In the genomic region with DNA sequence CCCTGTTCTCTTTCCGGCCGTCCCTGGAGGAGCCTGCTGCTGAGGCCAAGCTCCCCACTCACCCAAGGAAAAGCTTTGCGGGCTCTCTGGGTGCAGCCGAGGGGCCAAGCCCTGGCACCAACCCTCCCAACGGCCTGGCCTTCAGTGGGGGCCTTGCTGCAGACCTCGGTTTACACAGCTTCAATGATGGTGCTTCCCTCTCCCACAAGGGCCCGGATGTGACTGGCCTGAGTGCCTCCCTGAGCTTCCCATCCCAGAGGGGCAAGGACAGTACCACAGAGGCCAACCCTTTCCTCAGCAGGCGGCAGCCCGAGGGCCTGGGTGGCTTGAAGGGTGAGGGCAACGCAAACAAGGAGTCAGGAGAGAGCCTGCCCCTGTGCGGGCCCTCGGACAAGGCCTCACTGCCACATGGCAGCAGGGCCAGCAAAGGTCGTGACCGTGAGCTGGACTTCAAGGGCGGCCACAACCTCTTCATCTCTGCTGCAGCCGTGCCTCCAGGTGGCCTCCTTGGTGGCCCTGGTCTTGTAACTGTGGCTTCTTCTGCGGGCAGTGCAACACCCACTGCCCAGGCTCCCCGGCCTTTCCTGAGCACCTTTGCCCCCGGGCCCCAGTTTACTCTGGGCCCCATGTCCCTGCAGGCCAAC, we compare ENCODE assay signal across 23 mouse cellular contexts. TPM values are rescaled to one million over a fixed set of nuclear protein-coding genes. Genes with fewer than 3 reads are reported as not detected.
A peak's percentile ranks its signal among the peaks of the same experiment; 100 is the strongest.
DNase-seq lines count a peak whose midpoint lies in the region; ATAC-seq lines count a peak whose summit lies in the region.
"Had no signal": no experiment of that assay in that cellular context is flagged by ENCODE, and none has a peak within 500 bp of the region (broad histone marks: within the 10 kb centered on the region; RNA-seq: fewer than 3 reads in every experiment).

No protein-coding gene starts in this region.

- H3K27me3 ChIP-seq in heart, embryonic 16.5 days (ENCODE audit: control insufficient read depth, insufficient read depth, low read length): no peaks in the 10 kb centered on the region
- H3K27me3 ChIP-seq in midbrain, embryonic 10.5 days (ENCODE audit: low read depth, poor library complexity, severe bottlenecking): no peaks in the 10 kb centered on the region
- H3K27me3 ChIP-seq in midbrain, embryonic 14.5 days (ENCODE audit: control insufficient read depth, insufficient read depth, low read length): no peaks in the 10 kb centered on the region
- H3K27me3 ChIP-seq: forebrain, embryonic 13.5 days; neural tube, embryonic 13.5 days had no signal

- no peaks in the 10 kb centered on the region for H3K9me3 ChIP-seq in heart, embryonic 16.5 days (replicated peaks; ENCODE audit: control insufficient read depth, low read length)
- no peaks in the 10 kb centered on the region for H3K9me3 ChIP-seq in midbrain, embryonic 10.5 days (replicated peaks)
- no peaks in the 10 kb centered on the region for H3K9me3 ChIP-seq in midbrain, embryonic 14.5 days (ENCODE audit: control insufficient read depth, low read length)
- H3K9me3 ChIP-seq: forebrain, embryonic 13.5 days; G1E; neural tube, embryonic 13.5 days had no signal

- DNase-seq in cerebellum, postnatal 10 days: peak; percentile 19 to 20
- DNase-seq in heart, adult 8-10 months (ENCODE audit: low spot score): no peak
- no peak for DNase-seq in midbrain, embryonic 10.5 days (ENCODE audit: low spot score)
- no peak for DNase-seq in midbrain, embryonic 14.5 days
- no peak for DNase-seq in thymus, postnatal 14 days
- DNase-seq: gastrocnemius, postnatal 25 days; kidney, postnatal 4 days; layer of hippocampus, postnatal 36 days; liver, postnatal 0 days; lung, postnatal 14 days; spleen, adult 18-20 months; thymus, adult 18-20 months had no signal

- ATAC-seq in cerebellum, adult (ENCODE audit: insufficient number of reproducible peaks, low FRiP score, low TSS enrichment): no peak
- ATAC-seq in heart, embryonic 16.5 days (replicated peaks; ENCODE audit: extremely low read depth, insufficient read depth, low FRiP score): no peak
- no peak for ATAC-seq in midbrain, embryonic 14.5 days (ENCODE audit: low FRiP score, low TSS enrichment)
- ATAC-seq: forebrain, embryonic 13.5 days; inflammation-experienced regulatory T-cells, adult 6 months; liver, postnatal 0 days had no signal

- no peak overlapping the region for H3K4me3 ChIP-seq in heart, embryonic 16.5 days (ENCODE audit: low read length)
- H3K4me3 ChIP-seq in midbrain, embryonic 10.5 days: peak overlapping the region; percentile 27; the same call in 1 of the 2 replicates
- H3K4me3 ChIP-seq in midbrain, embryonic 14.5 days (replicated peaks; ENCODE audit: low read depth, low read length): no peak overlapping the region
- H3K4me3 ChIP-seq: forebrain, embryonic 13.5 days; neural tube, embryonic 13.5 days had no signal

- H3K4me2 ChIP-seq in heart, embryonic 16.5 days (ENCODE audit: low read depth, low read length): no peak overlapping the region
- no peak overlapping the region for H3K4me2 ChIP-seq in midbrain, embryonic 14.5 days (ENCODE audit: low read length)
- H3K4me2 ChIP-seq: forebrain, embryonic 13.5 days; neural tube, embryonic 13.5 days had no signal

- H3K4me1 ChIP-seq in heart, embryonic 16.5 days (ENCODE audit: control insufficient read depth, insufficient read depth, low read length): peaks cover 19% of the 10 kb centered on the region
- peaks cover 7% of the 10 kb centered on the region; the same call in 1 of the 2 replicates for H3K4me1 ChIP-seq in midbrain, embryonic 10.5 days
- H3K4me1 ChIP-seq in midbrain, embryonic 14.5 days (ENCODE audit: control insufficient read depth, insufficient read depth, low read length): no peaks in the 10 kb centered on the region

- no peak overlapping the region for H3K9ac ChIP-seq in heart, embryonic 16.5 days (ENCODE audit: low read length)
- H3K9ac ChIP-seq in midbrain, embryonic 14.5 days (replicated peaks; ENCODE audit: low read length): no peak overlapping the region
- H3K9ac ChIP-seq: forebrain, embryonic 13.5 days; liver, postnatal 0 days; neural tube, embryonic 13.5 days had no signal

- 76% methylated on average over 19 of the region's 19 CpGs for WGBS in heart, embryonic 16.5 days
- 89% methylated on average over 19 of the region's 19 CpGs for WGBS in midbrain, embryonic 10.5 days
- WGBS in midbrain, embryonic 14.5 days: 89% methylated on average over 19 of the region's 19 CpGs

- peaks cover 70% of the 10 kb centered on the region for H3K36me3 ChIP-seq in heart, embryonic 16.5 days (ENCODE audit: control insufficient read depth, insufficient read depth)
- peaks cover 100% of the 10 kb centered on the region for H3K36me3 ChIP-seq in midbrain, embryonic 10.5 days
- H3K36me3 ChIP-seq in midbrain, embryonic 14.5 days (ENCODE audit: control insufficient read depth, insufficient read depth, low read length): peaks cover 98% of the 10 kb centered on the region

- peak overlapping the region; percentile 80 for H3K27ac ChIP-seq in heart, embryonic 16.5 days (ENCODE audit: low read length)
- no peak overlapping the region; the same call in 1 of the 2 replicates for H3K27ac ChIP-seq in midbrain, embryonic 10.5 days (replicated peaks)
- no peak overlapping the region for H3K27ac ChIP-seq in midbrain, embryonic 14.5 days (replicated peaks; ENCODE audit: low read depth, low read length)
- H3K27ac ChIP-seq: forebrain, embryonic 13.5 days; neural tube, embryonic 13.5 days had no signal

RNA-seq across cellular contexts. Expression of a gene that starts 7.1 kb away (rescaled TPM):
- polyA plus RNA-seq in heart, embryonic 16.5 days (2015; fragmentation: Nextera tagmentation; extraction: Ambion mirVana): 42.3 and 47.7 TPM in 2 replicates
- total RNA-seq in heart, adult 8-10 months (2022): 10 to 100 TPM; 25.0 to 33.0 (median 31.5) TPM
- polyA plus RNA-seq in midbrain, embryonic 10.5 days (2016; fragmentation: Nextera tagmentation; extraction: Ambion mirVana): 108 and 112 TPM in 2 replicates
- 57.2 and 75.1 TPM in 2 replicates for polyA plus RNA-seq in midbrain, embryonic 14.5 days (2014; fragmentation: Nextera tagmentation; extraction: Ambion mirVana)

RNA-seq across cellular contexts. Expression of a gene that starts 7.5 kb away (rescaled TPM):
- 79.4 and 83.3 TPM in 2 replicates for polyA plus RNA-seq in heart, embryonic 16.5 days (2015; fragmentation: Nextera tagmentation; extraction: Ambion mirVana)
- total RNA-seq in heart, adult 8-10 months (2022): 10 to 100 TPM; 29.8 to 37.4 (median 32.7) TPM
- polyA plus RNA-seq in midbrain, embryonic 10.5 days (2016; fragmentation: Nextera tagmentation; extraction: Ambion mirVana): 184 and 191 TPM in 2 replicates
- polyA plus RNA-seq in midbrain, embryonic 14.5 days (2014; fragmentation: Nextera tagmentation; extraction: Ambion mirVana): 107 and 116 TPM in 2 replicates

RNA-seq across cellular contexts. Expression of a gene that starts 14.2 kb away (rescaled TPM):
- polyA plus RNA-seq in heart, embryonic 16.5 days (2015; fragmentation: Nextera tagmentation; extraction: Ambion mirVana): 0.13 and 0.29 TPM in 2 replicates
- total RNA-seq in heart, adult 8-10 months (2022): under 1 TPM; 0.14 to 0.50 (median 0.20) TPM
- polyA plus RNA-seq in midbrain, embryonic 10.5 days (2016; fragmentation: Nextera tagmentation; extraction: Ambion mirVana): 0.07 TPM in 1 of 2 replicates, not detected in the other
- 0.12 TPM in 1 of 2 replicates, not detected in the other for polyA plus RNA-seq in midbrain, embryonic 14.5 days (2014; fragmentation: Nextera tagmentation; extraction: Ambion mirVana)
- polyA plus RNA-seq: hindbrain, embryonic 11.5 days; inflammation-experienced regulatory T-cells, adult 6 months; kidney, embryonic 14.5 days; limb, embryonic 11.5 days; stomach, embryonic 14.5 days had no signal

RNA-seq across cellular contexts. Expression of a gene that starts 22.4 kb away (rescaled TPM):
- 5.6 and 6.7 TPM in 2 replicates for polyA plus RNA-seq in heart, embryonic 16.5 days (2015; fragmentation: Nextera tagmentation; extraction: Ambion mirVana)
- 1 to 10 TPM in 1 of 4 experiments, under 1 TPM in 3; 0.47 to 1.6 (median 0.75) TPM for total RNA-seq in heart, adult 8-10 months (2022)
- 0.44 and 0.71 TPM in 2 replicates for polyA plus RNA-seq in midbrain, embryonic 10.5 days (2016; fragmentation: Nextera tagmentation; extraction: Ambion mirVana)
- 0.23 and 0.30 TPM in 2 replicates for polyA plus RNA-seq in midbrain, embryonic 14.5 days (2014; fragmentation: Nextera tagmentation; extraction: Ambion mirVana)
- total RNA-seq: G1E; megakaryocyte-erythroid progenitor cell, adult 5-6 weeks had no signal
- polyA plus RNA-seq: forebrain, embryonic 13.5 days; inflammation-experienced regulatory T-cells, adult 6 months; liver, postnatal 0 days had no signal

RNA-seq across cellular contexts. Expression of a gene that starts 35.6 kb away (rescaled TPM):
- polyA plus RNA-seq in heart, embryonic 16.5 days (2015; fragmentation: Nextera tagmentation; extraction: Ambion mirVana): 2,111 and 2,265 TPM in 2 replicates
- 1,000 to 10,000 TPM in 2 of 4 experiments, 100 to 1,000 TPM in 2; 848 to 1,083 (median 963) TPM for total RNA-seq in heart, adult 8-10 months (2022)
- 2,246 and 2,347 TPM in 2 replicates for polyA plus RNA-seq in midbrain, embryonic 10.5 days (2016; fragmentation: Nextera tagmentation; extraction: Ambion mirVana)
- polyA plus RNA-seq in midbrain, embryonic 14.5 days (2014; fragmentation: Nextera tagmentation; extraction: Ambion mirVana): 1,218 and 1,334 TPM in 2 replicates

Comparison
In these comparisons a context has a peak if more than half of its experiments do, and no peak if none do; other contexts are left out.
1. DNase-seq: peak in cerebellum, postnatal 10 days (2 of 2); none in heart, adult 8-10 months (single experiment), midbrain, embryonic 10.5 days (single experiment), midbrain, embryonic 14.5 days (single experiment) and thymus, postnatal 14 days (single experiment).